Mouse (Mus musculus) G1E (cell line): Measurements from ENCODE around the gene Dusp3.

Experiments
- CTCF ChIP-seq: IDR thresholded peaks from 2 replicates; pipeline ENCODE4 v1.5.1; 2012; ENCODE audit warnings: low read depth, low read length, inconsistent platforms, mixed read lengths
- TAL1 ChIP-seq: conservative IDR thresholded peaks from 2 replicates; pipeline ENCODE4 v1.6.1; 2012; ENCODE audit warnings: low read depth, low read length, inconsistent platforms, mixed read lengths

DNA sequence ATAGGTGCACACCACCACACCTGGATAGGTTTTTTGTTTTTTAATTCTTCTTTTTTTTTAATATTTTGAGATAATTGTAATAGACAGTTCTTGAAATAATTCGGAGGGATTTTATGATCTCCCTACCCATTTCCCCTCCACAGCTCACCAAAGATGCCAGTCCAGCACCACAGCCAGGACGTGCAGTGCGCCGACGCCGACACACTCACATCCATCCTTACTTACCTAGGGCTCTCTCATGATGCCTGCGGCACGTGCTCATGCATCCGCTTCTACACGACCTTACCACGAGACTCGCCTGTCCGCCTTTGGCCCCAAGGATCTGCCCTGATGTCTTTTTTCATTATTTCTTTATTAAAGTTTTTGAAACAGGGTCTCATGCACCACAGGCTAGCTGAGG is 17.0 kb downstream of the Dusp3 start:
- TF ChIP-seq CTCF: no peak
- TF ChIP-seq TAL1: no peak
